Mouse (Mus musculus): ENCODE measurements around the gene Selenoo.
A peak's percentile ranks its signal among the peaks of the same experiment; 100 is the strongest.

Selenoo gene

DNA sequence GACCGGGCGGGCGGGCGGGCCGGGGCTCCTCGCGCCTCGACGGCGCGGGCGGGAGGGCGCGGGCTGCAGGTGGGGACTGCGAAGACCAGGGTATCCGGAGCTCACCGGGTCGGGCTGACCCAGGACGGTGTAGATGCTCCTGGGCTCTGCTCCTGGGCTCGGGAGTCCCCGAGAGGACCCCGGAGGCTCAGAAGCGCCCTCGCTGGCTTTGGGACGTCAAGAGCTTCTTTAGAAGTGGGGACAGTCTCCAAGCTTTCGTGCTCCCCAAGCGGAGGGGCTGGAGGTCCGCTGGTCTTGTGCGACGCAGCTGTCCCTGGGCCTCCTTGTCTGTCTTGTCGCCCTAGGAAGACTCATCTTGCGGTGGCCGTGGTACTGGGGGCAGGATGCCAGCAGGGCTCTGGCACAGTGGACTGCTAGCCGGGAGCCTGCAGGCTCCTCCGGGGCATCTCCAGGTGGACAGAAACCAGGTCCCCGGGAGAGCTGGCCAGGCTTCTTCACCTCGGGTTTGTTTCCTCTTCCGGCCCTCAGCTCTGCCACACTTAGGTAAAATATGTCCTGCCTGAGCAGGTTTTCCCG, 12.6 kb upstream of the Selenoo start:
- peak; percentile 49 for DNase-seq

DNA sequence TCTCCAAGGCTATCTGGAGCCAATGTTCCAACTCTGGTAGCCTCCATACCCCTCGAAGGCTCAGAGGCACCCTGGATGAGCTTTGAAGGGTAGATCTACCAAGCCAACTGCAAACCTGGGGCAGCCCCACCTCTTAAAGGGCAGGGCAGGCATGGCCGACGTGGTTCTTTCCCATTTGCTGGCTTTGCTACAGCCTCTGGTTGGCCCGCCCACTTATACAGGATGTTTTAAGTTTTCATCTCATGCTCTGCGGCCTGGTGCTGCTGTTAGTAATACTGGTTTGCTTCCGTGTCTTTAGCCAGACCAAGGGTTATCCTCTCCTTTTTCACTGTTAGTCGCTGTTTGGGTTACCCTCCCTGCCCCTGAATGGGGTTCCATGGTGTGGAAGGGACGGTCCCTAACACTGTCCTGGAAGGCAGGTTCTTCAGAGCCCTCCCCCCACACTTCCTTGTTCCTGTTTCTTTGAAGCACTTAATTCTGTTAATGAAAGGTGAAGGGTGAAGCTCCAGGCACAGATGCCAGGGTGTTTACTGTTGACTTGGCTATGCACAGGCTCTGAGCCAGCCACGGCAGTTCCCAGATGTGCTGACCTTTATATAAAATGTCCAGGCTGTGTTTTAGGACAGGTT, 10.6 kb upstream of the Selenoo start:
- peak; percentile 71 for DNase-seq

- no peak for DNase-seq
Observed at GRCm38 (mm10) chr15:89083906-89084305, 5.0 kb upstream of the Selenoo start.

GRCm38 (mm10) chr15:89084826-89085225, 4.1 kb upstream of the Selenoo start:
- DNase-seq, result no peak

GRCm38 (mm10) chr15:89089248-89090051, 566 bp downstream of the Selenoo start:
- DNase-seq, result peak; percentile 28

GRCm38 (mm10) chr15:89090662-89091061, 1.8 kb downstream of the Selenoo start:
- DNase-seq, result no peak

DNA sequence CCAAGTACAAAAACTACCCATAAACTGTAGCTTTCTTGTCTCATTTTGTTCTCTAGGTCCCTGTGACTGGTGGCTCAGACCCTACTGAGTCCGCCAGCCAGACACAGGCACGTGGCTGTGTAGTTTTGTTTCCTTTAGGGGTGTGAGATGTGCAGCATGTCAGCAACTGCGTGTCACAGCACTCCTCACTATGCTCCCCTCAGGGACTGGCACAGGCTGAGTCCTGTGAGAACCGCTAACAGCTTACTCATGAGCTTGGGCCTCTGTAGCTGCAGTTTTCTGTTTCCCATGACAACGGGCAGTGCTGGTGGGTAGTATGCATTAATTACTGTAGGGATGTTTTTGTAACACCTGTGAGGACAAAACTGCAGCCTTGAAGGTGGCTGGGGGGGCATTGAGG, 3.3 kb downstream of the Selenoo start:
- DNase-seq, result no peak

GRCm38 (mm10) chr15:89097450-89097849, 8.6 kb downstream of the Selenoo start:
- no peak for DNase-seq

- no peak for DNase-seq
Observed at GRCm38 (mm10) chr15:89098616-89099015, 9.7 kb downstream of the Selenoo start.

DNA sequence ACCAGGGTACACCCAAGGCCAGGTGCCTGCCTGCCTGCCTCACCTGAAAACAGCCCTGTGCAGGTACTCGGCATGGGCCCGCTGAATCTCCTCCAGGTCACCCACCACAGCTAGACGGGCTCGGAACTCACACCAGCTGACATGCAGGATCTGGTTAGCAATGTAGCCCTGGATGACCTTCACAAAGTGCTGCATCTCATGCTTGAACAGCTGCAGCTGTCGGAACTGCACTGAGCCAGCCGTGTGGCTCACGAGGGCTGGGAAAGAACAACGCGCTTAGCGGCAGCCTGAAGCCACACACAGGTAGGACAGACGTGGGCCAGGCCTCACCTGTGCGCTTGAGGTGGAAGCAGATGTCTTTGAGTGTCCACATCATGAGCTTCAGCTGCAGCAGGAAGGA, 11.9 kb downstream of the Selenoo start:
- DNase-seq, result no peak

DNA sequence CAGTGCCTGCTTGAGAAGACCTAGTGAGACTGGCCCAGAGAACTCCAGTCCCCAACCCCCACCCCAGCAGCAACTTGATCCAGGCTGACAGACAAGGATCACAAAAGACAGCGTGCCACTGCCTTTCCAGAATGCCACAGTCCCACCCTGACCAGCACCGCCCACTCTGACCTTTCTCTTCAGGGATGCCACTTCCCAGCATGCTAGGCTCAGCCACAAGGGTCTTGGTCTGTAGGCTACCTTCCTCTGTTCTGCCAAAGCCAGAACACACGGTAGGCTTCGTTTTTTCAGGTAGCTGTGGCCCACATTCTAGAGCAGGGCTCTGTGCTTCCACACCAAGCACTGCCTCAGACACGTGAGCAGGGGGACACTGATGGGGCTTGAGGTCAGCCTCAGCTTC, 13.8 kb downstream of the Selenoo start:
- no peak for DNase-seq

- no peak for DNase-seq
Observed at GRCm38 (mm10) chr15:89103921-89104320, 15.0 kb downstream of the Selenoo start.

- no peak for DNase-seq
Observed at GRCm38 (mm10) chr15:89104425-89104824, 15.5 kb downstream of the Selenoo start.

- no peak for DNase-seq
Observed at GRCm38 (mm10) chr15:89106073-89106472, 17.2 kb downstream of the Selenoo start.

DNA sequence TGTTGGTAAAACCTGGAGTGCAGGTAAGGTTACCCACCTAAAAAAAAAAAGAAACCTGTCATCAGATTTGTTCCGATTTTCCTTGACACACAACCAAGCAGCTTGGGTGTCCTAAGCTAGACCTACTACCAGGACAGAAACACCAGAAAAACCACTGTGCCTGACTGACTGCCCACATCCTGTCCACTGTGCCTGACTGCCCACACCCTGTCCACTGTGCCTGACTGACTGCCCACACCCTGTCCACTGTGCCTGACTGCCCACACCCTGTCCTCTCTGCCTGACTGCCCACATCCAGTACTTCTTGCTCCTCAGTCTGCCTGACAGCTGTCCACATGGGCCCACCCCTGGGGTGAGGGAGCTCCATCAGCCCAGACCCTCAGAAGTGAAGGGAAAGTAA, 18.1 kb downstream of the Selenoo start:
- no peak for DNase-seq

- DNase-seq, result no peak
Observed at GRCm38 (mm10) chr15:89110147-89110546, 21.3 kb downstream of the Selenoo start.

DNA sequence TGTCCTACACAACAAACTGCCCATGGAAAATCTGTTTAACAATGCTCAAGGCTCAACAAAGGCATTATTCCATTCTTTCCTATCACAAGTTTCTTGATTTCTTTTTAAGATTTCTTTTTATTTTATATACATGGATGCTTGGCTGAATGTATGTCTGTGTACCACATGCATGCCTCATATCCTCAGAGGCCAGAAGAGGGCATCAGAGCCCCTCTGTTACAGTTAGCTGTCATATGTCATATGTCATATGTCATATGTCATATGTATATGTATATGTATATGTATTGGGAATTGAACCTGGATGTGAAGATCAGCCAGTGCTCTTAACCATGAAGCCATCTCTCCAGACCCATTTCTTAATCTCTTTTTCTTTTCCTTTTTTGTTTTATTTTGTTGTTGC, 29.1 kb downstream of the Selenoo start:
- peak; percentile 36 for DNase-seq

GRCm38 (mm10) chr15:89122649-89123366, 33.9 kb downstream of the Selenoo start, which contains the start of gene Tubgcp6:
TSS of gene Tubgcp6 (minus strand) at chr15:89123112.
- DNase-seq, result peak; percentile 94

DNA sequence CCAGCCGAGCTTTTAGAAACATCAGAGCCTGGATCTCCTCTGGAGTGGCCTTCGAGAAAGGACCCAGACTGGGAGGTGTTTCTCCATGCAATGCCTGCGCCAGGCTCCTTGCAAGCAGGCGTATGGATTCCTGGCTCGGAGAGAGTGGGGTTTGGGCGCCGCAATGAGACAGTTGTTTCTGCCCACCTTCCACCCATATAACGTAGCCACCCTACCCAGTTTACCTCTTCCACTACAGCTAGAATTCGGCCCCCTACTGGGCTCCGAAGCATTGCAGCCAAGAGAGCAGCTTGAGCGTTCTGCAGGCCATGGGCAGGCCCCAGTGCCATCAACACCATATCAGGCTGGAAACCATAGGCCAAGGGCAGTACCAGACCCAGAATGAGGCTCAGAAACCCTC, 34.7 kb downstream of the Selenoo start:
- peak; percentile 34 for DNase-seq

- no peak for DNase-seq
Observed at GRCm38 (mm10) chr15:89124312-89124711, 35.4 kb downstream of the Selenoo start.

DNA sequence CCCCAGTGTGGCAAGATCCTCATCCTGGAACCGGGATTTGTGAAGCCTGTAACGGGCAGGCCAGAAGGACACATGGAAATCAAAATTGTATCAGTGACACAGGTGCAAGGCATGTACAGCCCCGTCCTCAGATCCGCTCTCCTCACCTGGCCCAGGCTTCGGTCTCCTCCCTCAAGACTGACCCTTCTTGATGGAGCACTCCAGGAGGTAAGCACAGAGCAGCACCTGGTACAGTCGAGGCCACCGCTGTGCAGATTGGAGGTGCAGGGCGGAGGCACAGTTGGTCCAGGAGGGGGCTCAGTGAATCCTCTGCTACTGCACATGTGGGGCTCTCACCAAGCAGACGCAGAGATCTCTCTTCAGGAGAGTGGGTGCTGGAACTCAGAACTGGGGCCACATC, 36.5 kb downstream of the Selenoo start:
- no peak for DNase-seq

DNA sequence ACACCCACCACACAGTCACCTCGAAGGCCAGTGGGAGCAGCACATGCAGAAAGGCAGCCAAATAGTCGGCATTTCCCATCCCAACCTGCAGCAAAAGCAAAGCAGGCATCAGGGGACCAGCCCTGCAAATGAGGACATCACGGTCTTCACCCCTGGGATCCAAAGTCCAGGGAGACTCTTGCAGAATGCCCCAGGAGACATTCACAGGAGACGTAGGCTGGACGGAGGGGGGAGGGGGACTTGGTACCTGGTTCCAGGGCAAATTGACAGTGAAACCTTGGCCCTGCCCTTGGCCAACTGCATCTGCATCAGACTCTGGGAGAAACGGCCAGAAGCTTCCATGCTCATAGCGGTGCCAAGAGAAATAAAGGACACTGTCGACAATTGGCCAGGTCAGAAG, 37.7 kb downstream of the Selenoo start:
- no peak for DNase-seq

DNA sequence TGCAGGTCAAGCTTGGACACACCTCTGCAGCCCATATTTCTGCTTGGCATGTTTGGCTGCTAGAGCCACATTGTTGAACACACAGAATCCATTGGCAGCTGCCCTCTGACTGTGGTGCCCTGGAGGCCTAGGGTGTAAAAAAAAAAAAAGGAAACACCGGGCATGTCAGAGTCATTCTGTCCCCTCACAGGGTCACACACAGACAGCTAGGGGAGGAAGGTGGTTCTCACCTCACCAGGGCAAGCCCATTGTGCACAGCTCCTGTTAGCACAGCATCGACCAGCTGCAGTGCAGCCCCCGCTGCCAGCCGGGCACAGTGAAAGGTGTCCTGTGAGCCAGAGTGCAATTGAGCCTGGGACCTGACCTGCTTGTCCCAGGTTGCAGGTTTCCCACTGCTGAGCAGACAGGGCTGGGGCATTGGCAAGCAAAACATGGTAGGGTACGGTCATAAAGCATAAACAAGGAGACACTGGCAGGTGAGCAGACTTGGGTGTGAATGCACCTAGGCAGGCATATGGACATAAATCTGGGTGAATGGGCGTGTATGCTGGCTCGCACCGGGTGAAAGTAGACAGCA, 38.6 kb downstream of the Selenoo start:
- no peak for DNase-seq

Data from thymus, postnatal 25 days (tissue).